Mouse (Mus musculus) cerebellum, adult 9-10 months (tissue): ENCODE results near the gene Tmc7.
A peak's percentile ranks its signal among the peaks of the same experiment; 100 is the strongest.

Experiments
- DNase-seq: peaks from one replicate; pipeline ENCODE4 v3.0.0; 2022

The Tmc7 gene

DNA sequence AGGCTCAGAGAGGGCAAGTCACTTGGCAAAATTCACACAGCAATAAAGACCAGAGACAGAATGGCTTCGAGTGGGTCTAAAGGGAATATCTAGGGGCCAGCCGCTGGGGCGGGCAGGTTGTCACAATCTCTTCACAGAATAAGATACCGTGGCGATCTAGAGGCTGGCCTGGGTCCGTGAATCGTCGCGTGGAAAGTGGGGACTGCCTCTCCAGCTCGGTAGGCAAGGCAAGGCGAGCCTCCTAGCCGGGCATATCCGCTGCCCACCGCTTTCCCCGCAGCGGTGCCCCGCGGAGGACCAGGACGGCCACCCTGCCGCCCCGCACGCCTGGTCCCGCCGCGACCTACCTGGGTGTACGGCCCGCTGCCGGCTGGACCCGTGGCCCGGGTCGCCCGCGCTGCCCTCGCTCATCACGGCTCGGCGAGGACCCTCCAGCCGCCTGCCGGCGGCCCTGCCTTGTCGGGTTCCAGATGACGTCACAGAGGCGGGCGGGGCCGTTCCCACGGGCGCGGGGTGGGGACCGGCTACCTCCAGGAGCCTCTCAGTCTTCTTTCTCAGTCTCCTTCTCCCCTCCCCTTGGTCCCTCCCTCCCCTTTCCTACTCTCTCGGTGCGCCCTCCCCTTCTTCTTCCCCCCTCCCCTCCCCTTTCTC is at the start of gene Tmc7:
Tmc7 (minus strand) TSS at position 480 of the 651 bp plus-strand sequence.
- peak; percentile 78 for DNase-seq

DNA sequence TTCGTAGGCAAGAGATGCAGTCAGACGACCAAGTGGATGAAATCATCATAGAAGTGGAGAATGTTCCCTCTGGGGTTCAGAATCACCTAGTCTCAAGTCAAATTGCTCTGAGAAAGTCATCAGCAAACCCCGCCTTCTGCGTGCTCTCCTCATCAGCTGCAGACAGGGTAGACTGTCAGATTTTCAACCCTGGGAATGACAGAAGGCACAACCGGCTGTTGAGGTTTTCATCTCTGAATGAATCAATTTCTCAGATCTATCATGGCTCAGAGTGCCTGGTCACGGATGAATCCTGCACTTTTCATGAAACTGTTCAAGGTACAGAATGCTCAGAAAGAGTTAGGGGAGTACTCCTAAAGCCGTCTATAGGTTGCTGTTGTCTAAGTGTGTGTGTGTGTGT is 49.4 kb upstream of the Tmc7 start:
- DNase-seq = no peak

GRCm38 (mm10) chr7:118633094-118633493 is 48.6 kb upstream of the Tmc7 start:
- DNase-seq = no peak

GRCm38 (mm10) chr7:118627550-118628298 is 43.2 kb upstream of the Tmc7 start:
- DNase-seq = no peak

DNA sequence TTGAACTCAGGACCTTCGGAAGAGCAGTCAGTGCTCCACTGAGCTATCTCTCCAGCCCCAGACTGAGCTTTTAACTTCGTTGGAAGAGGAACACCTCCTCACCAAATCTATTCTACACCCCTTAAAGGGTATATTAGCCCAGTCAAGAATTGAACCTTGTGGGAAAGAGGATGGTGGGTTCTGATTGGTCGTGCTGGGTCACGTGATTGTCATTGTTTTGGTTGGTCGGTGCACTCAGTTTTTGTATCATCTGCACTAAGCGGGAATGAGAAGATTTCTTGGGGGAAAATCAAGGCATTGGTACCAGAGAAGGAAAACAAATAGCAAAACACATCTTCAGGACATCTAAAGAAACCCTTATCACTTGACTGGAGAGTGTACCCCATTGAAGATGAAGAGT is 36.6 kb upstream of the Tmc7 start:
- no peak for DNase-seq

GRCm38 (mm10) chr7:118620243-118620906 is 35.8 kb upstream of the Tmc7 start:
- DNase-seq = no peak

DNA sequence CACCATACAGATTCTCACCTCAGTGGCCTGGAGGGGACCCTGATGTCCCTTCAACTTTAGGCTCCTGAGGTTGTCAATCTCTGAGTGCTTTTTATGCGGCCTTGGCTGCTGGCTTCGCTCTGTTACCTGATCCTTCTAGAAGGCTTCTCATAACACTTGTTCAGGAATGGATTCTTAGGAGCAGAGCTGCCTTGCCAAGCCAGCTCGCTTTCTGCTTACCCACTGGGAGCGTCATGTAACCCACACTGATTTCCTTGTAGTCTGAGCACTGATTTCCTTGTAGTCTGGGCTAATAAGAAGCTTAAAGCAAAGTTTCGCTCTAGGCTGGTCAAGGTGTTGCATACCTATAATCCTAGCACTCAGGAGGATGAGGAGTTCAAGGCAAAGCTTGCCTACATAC is 33.6 kb upstream of the Tmc7 start:
- no peak for DNase-seq

GRCm38 (mm10) chr7:118614076-118614475 is 29.5 kb upstream of the Tmc7 start:
- no peak for DNase-seq

DNA sequence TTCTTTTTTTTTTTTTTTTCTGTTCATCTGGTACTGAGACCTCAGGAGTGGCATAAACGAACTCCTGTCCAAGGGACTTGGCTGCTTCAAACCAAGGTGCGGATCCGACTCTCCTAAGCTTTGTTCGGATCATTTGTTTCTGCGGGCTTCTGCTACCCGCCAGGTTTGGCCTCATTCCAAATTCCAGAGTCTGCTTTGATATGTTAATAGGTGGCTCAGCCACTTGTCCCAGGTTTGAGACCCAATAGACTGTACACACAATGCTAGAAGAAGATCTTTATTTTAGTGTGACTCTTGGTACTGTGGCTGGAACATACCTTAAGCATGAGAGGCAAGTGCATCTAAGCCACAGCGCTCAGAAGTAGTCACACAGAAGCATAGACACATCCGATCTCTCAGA is 27.4 kb upstream of the Tmc7 start:
- DNase-seq = no peak

GRCm38 (mm10) chr7:118611185-118611749 is 26.7 kb upstream of the Tmc7 start:
- DNase-seq = no peak

GRCm38 (mm10) chr7:118610721-118611120 is 26.2 kb upstream of the Tmc7 start:
- DNase-seq = no peak

GRCm38 (mm10) chr7:118609815-118610214 is 25.3 kb upstream of the Tmc7 start:
- DNase-seq = no peak

DNA sequence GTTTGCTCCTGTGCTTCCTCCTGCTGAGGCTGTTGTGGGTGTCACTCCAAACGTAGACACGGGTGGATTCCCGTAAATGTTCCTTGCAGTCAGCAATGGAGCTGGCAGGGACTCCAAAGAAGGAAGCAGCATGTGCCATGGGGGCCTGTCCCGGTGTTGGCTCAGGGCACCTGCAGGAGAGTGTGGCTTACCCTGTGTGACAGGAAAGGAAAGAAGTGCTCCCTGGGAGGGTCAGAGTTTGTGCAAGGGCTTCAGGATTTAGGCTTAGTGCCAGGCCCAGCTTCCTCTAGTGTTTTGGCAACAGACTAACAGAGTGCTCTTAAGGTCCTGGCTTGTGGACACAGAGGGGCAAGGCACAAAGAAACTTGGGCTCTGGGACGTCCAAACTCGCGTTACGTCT is 20.3 kb upstream of the Tmc7 start:
- no peak for DNase-seq

DNA sequence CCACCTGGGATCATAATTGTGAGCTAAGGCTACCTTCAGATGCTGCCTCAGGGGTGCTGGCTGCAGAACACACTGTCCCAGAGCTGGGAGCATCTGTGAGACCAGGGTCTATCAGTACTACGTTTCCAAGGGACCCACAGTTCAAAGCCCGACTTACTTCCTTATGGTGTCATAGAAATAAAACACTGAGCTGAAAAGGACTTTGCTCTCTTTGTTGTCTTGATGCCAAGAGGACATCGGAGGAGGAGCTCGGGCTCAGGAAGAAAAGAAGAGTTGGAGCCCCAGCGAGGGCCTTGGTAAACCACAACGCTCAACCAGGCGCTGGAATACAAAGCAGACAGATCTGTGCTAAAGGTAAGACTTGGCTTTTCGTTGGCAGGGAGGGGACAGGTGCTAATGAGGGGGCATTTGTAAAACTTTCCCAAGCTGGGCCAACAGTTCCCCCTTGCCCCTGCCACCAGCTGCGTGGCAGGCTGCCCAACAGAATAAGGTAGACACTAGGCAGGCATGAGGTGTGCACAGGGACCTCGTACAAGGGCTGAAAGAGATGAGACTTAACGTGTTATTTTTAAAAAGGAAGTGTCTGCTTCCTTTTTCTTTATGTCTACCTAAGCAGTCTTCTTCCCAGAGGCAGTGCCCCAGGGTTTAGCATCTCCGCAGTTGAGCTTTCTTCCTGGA is 15.6 kb upstream of the Tmc7 start:
- no peak for DNase-seq

- no peak for DNase-seq
Measured at GRCm38 (mm10) chr7:118597201-118597600, 12.7 kb upstream of the Tmc7 start, which contains the start of gene Tmc5. Tmc5 (plus strand) TSS chr7:118597297.

- no peak for DNase-seq
Measured at GRCm38 (mm10) chr7:118596271-118596670, 11.7 kb upstream of the Tmc7 start.

DNA sequence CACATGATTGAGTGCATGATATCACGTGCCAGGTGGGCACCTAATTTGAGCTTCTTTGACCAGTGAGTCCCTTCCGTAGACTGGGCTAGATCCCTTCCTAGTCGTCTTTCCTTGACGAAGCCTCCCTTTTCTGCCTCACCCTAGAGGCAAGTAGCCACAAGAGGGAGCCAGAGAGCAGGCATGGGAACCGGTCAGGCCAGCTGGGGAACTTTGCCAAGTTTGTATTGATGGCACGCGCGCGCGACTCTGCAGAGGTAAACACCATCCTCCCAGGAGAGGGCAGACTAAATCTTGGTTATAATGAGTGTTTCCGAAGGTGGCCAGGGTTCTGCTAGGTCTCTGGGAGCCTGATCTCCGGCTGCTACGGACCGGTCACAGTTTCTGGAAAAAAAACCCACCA is 10.7 kb upstream of the Tmc7 start:
- DNase-seq = peak; percentile 94

DNA sequence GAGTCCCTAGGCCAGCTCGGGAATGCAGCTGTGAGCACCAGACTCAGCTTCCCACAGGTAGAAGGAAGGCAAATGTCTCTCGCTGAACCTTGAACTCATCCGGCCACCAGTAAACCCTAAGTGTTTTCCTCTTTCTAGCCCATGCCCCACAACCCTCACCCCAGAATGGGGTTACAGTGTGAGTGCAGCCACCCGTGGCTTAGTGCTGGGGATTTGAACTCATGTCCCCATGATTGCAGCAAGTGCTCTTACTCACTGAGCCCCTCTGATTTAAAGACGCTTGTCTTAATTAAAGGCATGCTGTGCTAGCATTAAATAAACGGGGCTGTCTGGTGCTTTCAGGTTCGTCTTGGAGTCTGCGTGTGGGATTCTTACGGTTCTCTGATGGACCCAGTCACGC is 10.1 kb upstream of the Tmc7 start:
- DNase-seq = no peak

- peak; percentile 38 for DNase-seq
Measured at GRCm38 (mm10) chr7:118593567-118594407, 9.3 kb upstream of the Tmc7 start.

DNA sequence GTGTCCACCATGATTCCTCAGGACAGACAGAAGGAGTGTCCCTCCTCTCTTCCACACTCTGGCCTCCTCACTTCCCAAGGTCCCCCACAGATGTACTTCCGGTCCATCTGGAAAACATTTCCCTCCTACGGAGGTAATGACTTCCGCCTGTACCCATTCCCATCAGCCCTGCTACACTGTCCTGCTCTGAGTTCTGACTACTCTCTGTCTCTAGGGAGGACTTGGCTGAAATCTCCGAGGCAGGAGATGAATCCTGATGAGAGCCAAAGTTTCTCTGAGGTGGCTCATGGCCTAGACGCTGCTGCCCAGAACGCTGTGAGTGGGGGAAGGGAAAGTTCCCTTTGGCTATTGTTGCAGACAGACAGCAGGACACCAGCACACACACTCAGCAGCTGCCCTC is 7.6 kb upstream of the Tmc7 start:
- DNase-seq = no peak

DNA sequence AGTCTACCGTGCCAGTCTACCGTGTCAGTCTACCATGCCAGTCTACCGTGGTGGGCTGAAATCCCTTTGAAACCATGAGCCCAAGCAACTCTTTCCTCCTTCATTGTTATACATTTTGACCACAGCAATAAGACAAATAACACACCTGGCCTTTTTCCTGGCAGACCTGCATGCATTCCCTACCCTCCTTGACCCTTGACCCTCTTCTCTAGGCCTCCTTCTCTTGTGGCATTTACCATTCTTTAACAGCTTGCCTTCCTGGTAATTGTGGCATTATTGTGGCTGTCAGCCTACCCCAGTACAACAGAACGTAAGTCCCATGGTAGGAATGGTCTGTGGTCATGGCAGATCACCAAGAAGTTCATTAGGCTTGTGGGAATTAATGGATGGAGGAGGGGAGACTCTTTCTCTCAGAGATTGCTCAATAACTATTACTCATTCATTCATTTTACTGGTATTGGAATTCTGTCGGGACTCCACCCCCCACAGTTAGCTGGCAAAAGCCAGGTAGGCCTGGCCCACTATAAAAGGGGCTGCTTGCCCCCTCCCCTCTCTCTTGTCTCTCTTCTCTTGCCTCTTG is 6.3 kb upstream of the Tmc7 start:
- no peak for DNase-seq

DNA sequence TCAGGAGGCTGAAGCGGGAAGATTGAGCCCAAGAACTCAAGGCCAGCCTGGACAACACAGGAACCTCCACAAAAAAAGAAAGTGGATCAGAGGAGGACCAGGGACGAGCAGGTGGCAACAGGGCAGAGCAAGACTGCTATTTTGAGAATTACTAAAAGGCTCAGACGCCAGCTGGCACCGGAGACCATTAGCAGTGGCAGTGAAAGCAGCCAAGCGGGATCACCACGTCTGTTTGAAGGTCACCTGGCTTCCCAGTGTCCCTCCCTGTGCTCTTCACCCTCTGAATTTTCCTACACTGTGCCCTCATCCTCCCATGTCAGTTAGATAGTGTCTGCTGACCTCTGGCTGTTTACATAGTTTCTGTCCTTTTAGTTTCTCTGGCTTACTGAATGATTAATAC is 1.3 kb upstream of the Tmc7 start:
- DNase-seq = peak; percentile 90
